Mouse (Mus musculus): ENCODE results near the gene Abat. TPM values are rescaled to one million over a fixed set of nuclear protein-coding genes. Genes with fewer than 3 reads are reported as not detected.

The Abat gene
- polyA plus RNA-seq, 1 experiment: 30.9 TPM

DNA sequence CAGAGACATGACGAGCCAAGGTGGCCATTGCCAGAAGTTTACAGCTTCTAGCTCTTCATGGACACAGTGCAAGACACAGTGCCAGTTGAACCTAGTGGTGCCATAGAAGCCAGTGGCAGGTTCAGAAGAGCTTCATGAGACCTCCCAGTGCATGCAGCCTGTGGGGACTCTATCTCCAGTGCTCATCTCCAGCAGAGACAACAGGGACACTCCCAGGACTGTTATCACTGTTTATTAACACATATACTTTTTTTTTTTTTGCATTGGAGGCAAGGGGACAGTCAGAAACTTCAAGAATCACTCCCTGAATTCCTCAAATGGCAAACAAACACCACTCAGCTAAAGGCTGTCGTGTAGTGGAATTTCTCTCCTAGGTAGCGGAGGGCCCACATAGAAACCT, 100.2 kb downstream of the Abat start:
- no peak for DNase-seq (ENCODE audit: low read depth, low spot score)
- WGBS: 80% methylated on average over 3 of the region's 3 CpGs

DNA sequence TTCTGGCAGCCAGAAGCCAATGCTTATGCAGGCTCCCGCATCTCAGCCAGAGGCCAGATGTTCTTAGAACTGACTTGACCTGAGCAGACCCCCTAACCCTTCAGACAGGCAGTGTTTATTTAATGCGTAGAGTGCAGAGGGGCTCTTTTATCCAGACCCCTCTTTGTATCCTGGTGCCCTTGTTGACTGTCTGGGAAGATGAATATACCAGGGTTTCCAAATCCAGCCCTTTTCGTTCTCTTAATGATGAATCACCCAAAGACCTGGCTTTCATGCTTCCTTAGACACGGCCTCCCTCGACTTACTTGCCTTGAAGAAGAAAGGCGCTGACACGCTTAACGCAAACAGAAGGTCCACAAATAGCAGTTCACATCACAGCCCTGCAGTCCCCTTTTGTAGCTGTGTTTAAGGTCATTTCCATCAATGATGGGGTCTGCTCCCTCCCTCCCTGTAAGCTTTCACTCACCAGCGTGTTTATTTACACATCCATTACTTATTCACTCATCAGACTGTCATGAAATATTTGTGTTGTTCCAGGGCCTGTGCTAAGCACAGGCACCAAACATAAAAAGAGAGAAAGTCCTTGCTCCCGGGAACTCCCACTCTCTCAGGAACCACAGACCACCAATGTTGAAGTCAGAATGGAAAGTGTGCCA, 106.6 kb downstream of the Abat start:
- 55% methylated on average over 10 of the region's 10 CpGs for WGBS
- DNase-seq (ENCODE audit: low read depth, low spot score): no peak

DNA sequence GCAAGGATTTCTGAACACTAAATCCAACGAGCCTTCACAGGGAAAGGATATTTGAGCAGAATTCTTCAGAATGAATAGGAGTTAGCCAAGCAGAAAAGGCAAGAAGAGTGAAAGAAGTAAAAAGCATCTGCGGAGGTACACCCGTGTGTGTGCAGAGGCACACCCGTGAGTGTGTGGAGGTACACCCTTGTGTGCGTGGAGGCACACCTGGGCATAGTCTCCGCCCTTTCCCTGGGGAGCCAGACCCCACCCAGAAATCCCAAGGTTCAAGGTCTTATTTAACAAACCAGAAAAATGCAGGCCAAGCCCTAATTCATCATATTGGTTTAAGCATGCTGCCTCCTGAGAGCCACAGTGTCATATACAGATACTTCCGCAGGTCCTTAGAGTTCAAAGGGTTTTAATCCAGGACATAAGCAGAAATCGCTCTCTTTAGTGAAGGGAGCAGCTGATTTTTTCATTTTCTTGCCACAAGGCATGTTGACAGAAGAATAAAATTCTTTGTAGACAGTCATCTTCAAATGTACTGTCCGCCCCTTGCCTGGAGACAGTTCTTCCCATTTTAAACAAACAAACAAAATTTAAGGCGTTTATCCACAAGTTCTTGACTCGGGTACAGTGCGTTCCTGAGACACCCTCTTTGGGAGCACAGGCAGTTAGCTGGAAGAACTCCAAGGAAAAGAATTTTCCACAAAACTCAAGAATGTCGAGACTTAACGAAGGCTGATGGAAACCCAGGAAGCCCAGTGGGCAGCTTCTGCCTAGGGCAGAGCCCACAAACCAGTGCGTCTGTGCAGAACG, 107.3 kb downstream of the Abat start:
- WGBS: 25% methylated on average over 16 of the region's 16 CpGs
- DNase-seq (ENCODE audit: low read depth, low spot score): no peak

DNA sequence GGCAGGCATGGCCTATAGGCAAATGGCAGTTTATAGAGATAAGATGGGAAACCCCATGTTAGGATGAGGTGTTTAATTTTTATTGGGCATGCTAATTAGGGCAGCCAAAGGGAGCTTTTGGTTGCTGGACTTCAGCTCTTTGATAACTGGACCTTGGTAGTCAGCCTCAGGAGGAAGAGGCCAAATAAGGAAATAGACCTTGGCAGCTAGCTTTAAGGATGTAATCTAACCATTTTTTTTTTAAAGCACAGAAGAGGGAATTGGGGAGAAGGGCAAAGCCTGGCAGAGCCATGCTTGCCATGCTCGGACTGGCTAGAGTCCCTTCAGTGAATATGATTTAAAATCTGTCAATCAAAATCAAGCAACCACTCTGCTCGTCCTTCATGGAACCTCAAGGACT, 117.2 kb downstream of the Abat start:
- WGBS: 46% methylated on average over 2 of the region's 2 CpGs
- no peak for DNase-seq (ENCODE audit: low read depth, low spot score)

DNA sequence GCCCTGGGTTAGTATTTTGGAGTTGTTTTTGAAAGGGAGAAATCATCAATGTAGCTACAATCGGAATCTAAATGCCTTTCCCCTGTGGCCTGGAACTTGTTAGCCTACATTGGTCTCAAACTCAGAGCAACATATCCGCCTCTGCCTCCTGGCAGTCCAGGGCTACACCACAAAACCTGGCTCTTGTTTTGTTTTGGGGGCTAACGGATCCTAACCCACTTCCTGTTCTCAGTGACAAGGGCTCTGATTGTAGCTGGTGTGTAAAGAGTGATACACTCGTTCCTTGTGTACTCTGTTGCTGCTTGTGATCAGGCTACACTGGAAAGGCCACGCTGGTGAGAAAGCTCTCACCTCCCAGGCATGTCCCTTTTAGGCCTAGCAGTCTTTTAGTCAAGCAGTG, 118.2 kb downstream of the Abat start:
- DNase-seq (ENCODE audit: low read depth, low spot score): no peak
- 80% methylated on average over 5 of the region's 5 CpGs for whole genome bisulfite sequencing

DNA sequence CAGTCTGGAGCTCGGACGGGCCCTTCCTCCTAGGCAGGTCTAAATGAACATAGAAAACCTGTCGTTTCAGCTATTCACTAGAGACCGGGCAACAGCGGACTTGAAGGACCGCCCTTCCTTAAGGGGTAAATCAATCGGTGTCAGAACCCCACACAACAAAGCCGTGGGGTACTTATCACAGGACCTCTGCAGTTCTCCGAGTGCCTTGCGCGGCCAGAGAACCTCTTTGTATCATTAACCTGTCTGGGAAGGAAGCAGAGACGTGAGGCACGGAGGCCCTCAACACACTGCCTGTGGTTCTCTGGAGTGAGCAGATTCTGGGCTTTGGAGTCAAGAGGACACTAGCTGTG, 123.6 kb downstream of the Abat start:
- no peak for DNase-seq (ENCODE audit: low read depth, low spot score)
- under 1% methylated on average over 13 of the region's 13 CpGs for WGBS

DNA sequence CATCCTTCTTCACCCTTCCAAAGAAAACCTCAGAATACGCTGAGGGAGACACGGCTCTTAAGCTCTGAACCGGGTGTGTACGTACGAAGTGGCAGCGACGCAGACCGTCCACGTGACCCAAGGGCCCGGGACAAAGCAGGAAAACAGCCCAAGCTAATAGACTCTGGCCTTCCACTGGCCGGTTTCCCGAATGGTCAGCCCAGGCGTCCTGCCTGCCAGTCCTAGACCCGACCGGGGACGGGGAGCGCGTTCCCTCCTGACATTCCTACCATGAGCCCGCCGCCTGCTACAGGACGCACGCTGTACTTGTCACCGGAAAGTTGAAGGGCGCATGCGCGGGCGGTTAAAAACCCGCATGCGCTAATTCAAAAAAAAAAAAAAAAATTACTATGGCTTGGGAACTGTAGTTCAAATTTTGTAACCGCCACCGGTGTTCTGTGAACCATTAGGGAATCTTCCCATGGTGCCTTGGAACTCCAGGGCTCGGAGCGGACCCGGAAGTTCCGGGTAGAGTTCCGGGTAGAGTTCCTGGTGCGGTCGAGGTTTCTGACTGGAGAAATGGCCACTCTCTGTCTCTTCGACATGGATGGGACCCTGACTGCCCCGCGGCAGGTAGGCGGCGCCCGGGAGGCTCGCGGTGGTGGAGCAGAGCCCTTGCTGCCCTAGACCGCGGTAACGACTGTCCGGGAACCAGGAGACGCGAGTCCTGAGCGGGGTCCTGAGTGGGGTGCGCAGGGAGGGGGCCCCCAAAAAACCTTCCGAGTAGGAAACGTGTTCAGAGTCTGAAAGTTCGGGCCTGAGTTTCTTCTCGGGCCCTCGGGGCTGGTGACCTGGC, 124.2 kb downstream of the Abat start, which contains the start of the genes Pmm2 and Tmem186:
Gene Pmm2 (plus strand): TSS at position 458 of the 835 bp plus-strand sequence.
Gene Tmem186 (minus strand): TSS at position 496 of the 835 bp plus-strand sequence.
- peak; percentile 86 for DNase-seq (ENCODE audit: low read depth, low spot score)
- under 1% methylated on average over 59 of the region's 59 CpGs for WGBS

DNA sequence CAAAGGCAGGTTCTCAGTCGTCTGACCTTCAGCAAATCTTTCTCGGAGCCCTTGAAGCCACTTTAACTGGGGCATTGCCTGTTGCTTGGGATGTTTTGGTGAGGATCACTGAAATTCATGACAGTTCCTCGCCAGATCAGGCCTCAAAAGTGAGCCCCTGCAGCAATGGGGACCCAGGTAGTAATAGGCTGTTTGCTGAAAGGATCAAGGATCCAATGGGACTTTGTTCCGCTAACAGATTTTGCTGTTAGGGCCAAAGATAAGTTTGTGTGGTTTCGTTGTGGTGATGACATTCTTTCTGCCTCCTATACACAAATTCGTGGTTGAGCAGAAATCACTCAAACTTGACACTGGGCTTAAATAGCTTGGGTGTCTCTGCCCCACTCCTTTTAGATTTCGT, 124.9 kb downstream of the Abat start:
- 16% methylated on average over 7 of the region's 7 CpGs for WGBS
- DNase-seq (ENCODE audit: low read depth, low spot score): no peak

DNA sequence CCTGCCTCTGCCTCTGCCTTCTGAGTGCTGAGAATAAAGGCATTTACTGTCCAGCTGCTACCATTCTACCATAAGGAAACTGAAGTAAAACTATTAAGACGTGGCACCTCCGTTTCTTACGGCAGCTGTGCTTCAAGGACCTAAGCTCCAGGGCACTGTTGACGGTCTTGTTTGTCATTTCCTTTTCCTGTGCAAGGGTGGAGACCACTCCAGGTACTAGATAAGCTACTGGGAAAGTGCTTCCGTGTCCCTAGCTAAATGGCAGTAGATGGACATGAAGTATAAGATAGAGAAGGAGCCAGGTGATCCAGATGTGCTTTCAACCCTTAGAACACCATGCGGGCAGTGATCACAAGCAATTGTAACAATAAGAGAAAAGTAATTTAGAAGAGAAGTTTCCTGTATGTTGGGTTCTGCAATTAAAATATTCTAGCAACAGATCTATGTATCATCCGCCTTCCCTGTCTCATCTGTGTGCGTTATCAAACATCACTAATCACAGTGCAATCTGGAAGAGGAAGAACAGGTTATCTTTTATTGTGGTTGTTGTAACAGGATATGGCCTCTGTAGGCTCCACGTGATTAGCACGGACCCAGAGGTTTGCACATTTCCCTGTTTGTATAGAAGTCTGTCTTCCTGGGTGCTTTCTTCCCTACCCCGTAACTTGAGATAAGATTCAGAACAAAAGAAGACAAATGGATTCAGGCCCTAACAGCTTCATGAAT, 126.4 kb downstream of the Abat start:
- peak; percentile 70 for DNase-seq (ENCODE audit: low read depth, low spot score)
- WGBS: 32% methylated on average over 11 of the region's 11 CpGs

DNA sequence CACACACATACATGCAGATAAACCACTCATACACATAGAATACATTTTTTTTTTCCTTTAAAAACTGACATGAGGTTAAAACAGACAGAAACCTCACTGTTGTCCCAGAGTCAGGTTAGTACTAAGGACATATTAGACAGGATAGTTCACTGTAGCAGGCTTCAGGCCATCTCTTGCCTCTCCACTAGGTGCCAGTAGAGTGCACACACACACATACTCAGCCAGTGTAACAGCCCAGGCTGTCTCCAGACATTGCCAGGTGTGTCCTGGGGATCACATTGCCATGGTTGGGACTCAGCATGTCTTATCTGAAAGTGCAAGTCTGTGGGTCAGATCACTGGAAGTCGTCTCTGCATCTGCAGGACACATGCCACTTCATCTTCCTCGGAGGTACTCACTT, 130.6 kb downstream of the Abat start:
- DNase-seq (ENCODE audit: low read depth, low spot score): no peak
- 60% methylated on average over 2 of the region's 2 CpGs for WGBS

DNA sequence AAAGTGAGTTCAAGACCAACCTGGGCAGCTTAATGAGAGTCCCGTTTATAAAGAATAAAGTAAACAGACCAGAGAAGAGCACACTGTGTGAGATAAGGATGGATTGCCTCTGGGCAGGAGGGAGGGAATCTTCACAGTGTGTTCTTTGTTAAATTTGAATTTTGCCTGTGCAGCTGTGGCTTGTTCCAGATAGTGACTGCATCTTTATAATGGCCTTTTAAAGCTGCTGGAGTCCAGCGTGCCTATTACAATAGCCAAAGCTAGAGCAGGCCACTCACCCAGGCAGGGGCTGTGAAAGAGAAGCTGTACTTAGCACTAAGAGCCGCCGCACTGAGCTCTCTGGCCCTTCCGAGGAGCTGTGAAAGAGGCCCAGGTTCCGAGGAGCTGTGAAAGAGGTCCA, 132.3 kb downstream of the Abat start:
- WGBS: 62% methylated on average over 6 of the region's 6 CpGs
- DNase-seq (ENCODE audit: low read depth, low spot score): no peak

DNA sequence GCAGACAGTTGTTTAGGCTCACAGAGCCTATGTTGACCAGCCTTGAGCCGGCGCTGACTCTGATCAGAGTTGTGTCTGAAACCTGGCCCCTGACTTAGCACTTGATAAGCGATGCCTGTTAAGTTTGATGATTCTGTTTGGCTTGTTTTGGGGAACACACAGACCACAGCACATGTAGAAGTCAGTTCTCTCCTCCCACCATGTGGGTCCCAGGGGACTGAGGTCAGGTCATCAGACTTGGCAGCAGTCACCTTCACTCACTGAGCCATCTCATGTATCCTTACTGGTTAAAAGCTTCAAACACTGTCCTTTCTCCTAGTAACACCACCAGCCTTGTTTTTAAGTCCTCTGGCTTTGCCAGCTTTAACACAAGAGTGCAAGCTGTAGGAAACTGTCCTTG, 136.8 kb downstream of the Abat start:
- 90% methylated on average over 3 of the region's 3 CpGs for WGBS
- DNase-seq (ENCODE audit: low read depth, low spot score): no peak

DNA sequence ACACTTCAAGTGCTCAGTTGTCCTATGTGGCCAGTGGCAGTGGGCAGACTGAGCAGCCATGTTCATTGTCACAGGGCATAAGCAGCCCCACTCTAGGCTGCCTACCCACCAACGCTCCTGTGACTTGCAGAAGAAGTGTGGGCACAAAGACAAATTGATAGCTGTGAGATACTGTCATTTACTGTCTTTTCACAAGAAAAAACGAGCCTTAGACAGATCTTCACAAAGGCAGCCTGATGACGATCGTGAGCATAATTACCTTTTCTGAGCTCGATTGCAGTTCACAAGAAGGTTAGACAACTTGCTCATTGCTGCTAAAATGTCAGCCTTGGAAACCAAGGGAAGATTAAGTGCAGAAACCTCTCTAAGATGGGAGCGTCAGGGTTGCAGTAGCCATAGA, 141.9 kb downstream of the Abat start:
- no peak for DNase-seq (ENCODE audit: low read depth, low spot score)
- 86% methylated on average over 6 of the region's 6 CpGs for WGBS

DNA sequence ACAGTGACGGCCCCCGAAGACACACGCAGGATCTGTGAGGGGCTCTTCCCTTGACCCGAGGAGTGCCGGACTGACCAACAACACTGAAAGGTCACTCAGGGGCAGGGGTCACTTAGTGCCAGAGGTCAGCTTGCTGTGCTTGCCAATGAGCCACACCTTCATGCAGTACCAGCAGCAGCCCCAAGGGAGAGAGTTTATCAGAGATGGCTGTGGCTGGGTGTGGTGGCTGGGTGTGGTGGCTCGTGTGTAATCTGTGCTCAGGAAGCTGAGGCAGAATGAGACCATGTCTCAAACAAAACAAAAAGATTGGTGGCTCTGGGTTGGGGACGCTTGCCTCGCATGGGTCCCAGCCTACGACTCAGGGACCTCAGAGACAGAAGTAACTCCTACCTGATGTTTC, 142.4 kb downstream of the Abat start:
- DNase-seq (ENCODE audit: low read depth, low spot score): no peak
- 76% methylated on average over 9 of the region's 9 CpGs for WGBS

DNA sequence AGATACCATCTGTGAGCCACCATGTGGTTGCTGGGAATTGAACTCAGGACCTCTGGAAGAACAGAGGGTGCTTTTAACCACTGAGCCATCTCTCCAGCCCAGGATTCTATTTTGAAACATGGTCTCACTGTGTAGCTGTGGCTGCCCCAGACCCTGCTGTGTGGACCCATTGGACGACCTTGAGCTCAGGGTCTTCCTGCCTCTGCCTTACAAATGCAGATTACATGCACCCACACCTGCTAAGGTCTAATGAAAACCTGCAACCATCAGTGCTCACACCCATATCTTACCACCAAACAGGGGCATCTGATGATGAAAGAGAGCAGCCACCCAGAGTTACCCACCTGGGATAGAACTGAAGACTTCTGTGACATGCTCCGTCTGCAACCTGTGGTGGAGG, 143.0 kb downstream of the Abat start:
- 93% methylated on average over 2 of the region's 2 CpGs for WGBS
- no peak for DNase-seq (ENCODE audit: low read depth, low spot score)

DNA sequence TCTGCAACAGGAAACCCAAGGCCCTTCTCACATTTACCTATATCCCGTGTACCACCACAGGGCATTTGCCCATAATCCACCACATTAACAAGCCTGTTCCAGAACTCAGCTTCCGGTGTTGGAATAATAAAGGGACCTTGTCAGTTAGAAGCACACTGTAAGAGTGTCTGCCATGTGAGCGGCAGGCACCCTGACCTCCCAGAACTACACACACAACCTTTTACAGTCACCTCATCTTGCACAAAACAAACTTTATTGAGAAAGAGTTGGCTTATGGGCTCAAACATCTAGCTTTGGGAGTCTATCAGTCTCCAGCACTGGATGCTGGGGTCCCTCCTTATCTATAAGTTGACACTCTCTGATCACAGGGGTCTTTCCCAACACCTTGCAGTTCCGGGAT, 145.1 kb downstream of the Abat start:
- DNase-seq (ENCODE audit: low read depth, low spot score): no peak
- 81% methylated on average over 4 of the region's 4 CpGs for WGBS

DNA sequence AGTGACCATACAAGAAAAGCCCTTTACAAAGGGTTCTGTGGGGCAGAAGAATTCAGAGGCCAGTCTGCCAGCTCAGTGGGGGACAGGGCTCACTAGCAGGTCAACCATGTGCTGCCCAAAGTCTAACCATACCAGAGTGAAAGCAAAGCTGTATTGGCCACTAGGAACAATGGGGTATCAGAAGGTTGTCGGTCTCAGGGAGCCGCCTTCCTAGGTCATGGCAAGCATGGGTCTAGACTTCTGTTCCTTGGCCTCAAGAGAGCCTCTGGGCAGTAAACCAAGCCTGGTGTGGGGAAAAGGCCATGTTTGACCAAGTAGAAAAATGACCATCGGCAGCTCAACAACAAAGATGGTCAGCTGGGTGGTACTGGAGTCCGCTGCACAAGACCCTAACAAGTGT, 145.5 kb downstream of the Abat start:
- DNase-seq (ENCODE audit: low read depth, low spot score): no peak
- 93% methylated on average over 4 of the region's 4 CpGs for WGBS

DNA sequence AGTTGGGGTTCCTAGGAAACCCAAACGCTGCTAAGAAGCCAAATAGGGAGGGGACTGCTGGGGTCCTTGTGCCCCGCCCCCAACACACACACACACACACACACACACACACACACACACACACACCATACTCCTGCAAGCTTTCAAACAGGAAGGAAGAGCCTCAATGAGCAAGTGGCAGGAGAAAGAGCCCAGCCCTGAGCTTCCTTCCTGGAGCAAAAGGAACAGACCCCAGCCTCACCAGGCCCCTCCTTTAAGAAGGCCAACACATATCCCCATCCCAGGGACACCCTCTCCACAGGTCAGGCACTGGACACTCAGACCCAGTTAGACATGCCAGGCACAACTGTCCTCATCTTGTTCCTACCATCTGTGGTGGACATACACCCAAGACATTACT, 149.8 kb downstream of the Abat start:
- 54% methylated on average over 2 of the region's 2 CpGs for WGBS
- DNase-seq (ENCODE audit: low read depth, low spot score): no peak

DNA sequence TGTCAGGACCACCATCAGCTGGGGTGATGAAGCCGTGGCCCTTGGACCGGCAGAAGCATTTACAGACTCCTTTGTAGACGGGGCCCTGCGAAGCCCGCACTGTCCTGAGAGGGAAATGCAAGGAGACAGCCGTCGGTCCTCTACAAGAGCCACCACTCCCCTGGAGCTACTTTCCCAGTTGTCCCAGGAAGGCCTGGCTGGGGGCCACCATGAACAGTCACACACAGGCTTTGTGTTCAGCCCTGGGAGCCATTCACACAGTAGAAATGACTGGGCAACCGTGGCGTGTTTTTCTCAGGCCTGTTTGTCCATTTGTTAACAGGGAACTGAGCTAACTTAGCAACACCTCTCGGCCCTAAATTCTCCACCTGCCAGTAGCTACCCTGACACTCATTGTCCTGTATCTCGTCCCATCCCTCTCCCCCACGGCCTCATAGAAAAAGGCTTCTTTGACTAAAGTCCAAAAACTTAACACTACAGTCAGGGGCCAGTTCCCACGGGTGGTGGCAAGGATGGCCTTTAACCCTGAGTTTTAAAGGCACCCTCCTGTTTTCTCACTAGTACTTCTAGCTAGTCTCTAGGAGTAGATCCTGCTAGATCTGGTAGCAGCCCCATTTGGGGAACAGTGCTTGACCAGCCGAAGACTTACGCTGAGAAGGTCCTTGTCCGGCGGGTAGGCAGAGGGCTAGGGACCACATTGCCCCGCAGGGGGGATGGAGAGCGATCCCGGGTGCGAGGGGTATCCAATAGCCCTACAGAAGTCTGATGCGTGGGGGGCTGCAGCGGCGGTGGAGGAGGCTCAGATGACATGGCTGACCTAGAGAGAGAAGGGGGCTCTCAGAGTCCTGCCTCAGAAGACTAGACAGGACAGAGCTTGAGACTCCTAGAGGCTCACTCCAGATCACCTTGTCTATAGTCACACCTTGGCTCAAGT, 150.6 kb downstream of the Abat start:
- DNase-seq (ENCODE audit: low read depth, low spot score): no peak
- whole genome bisulfite sequencing: 80% methylated on average over 24 of the region's 24 CpGs

Measured in large intestine, adult 2 months (tissue).